Mouse (Mus musculus) hematopoietic stem cell, adult 5-6 weeks (primary cell): ENCODE measurements around the gene Wfdc21. TPM values are rescaled to one million over a fixed set of nuclear protein-coding genes. Genes with fewer than 3 reads are reported as not detected.

Source experiments
- ATAC-seq, 2 experiments: fragments of 125-278 bp in 1 of 2; replicated peaks in 1 of 2; 2 replicates each; pipeline ENCODE4 v1.8.0; 2016 to 2017; ENCODE audit warnings: inconsistent platforms in 2 of 2, mild to moderate bottlenecking in 2 of 2, moderate number of reproducible peaks in 2 of 2, low read depth in 1 of 2, moderate TSS enrichment in 1 of 2; ENCODE audit not compliant: low FRiP score in 2 of 2, poor library complexity in 2 of 2, severe bottlenecking in 2 of 2, insufficient read depth in 1 of 2, low TSS enrichment in 1 of 2
- total RNA-seq: library from RNA; stranded (forward); fragments of 172-1452, 232-1000 nt; gene quantifications from 2 replicates; pipeline ENCODE4 v1.2.3, GENCODE M21; 2017

The Wfdc21 gene
- 44.6 and 220 TPM in 2 replicates for total RNA-seq

GRCm38 (mm10) chr11:83746681-83747080 is at the start of gene Wfdc21:
Gene Wfdc21, plus strand, starts transcription at chr11:83746940.
- peak in 1 of 2 experiments; percentile 19; a peak in 1 of 4 replicates for ATAC-seq

- peak; percentile 45 to 70; a peak in 2 of 4 replicates for ATAC-seq
Measured at GRCm38 (mm10) chr11:83703705-83704104, 43.0 kb upstream of the Wfdc21 start, which contains the start of gene Wfdc17. Gene Wfdc17, plus strand, starts transcription at chr11:83703991.

- ATAC-seq: no peak
Measured at GRCm38 (mm10) chr11:83708715-83709114, 38.0 kb upstream of the Wfdc21 start, which contains the start of gene Wfdc18. Gene Wfdc18, plus strand, starts transcription at chr11:83709015.

- no peak for ATAC-seq
Measured at GRCm38 (mm10) chr11:83709683-83710082, 37.1 kb upstream of the Wfdc21 start.

- 0 out of 4 replicates have a peak, but pooled peaks of 1 of the 2 experiments have one; percentile 32 for ATAC-seq
Measured at GRCm38 (mm10) chr11:83712671-83713070, 34.1 kb upstream of the Wfdc21 start.

- ATAC-seq: no peak
Measured at GRCm38 (mm10) chr11:83713925-83714324, 32.8 kb upstream of the Wfdc21 start.

GRCm38 (mm10) chr11:83717042-83717665 is 29.6 kb upstream of the Wfdc21 start:
- ATAC-seq: no peak

- no peak for ATAC-seq
Measured at GRCm38 (mm10) chr11:83720766-83721165, 26.0 kb upstream of the Wfdc21 start.

GRCm38 (mm10) chr11:83728757-83729432 is 17.8 kb upstream of the Wfdc21 start:
- 0 out of 4 replicates have a peak, but pooled peaks of 1 of the 2 experiments have one; percentile 48 for ATAC-seq

- ATAC-seq: no peak
Measured at GRCm38 (mm10) chr11:83731116-83731515, 15.6 kb upstream of the Wfdc21 start.

GRCm38 (mm10) chr11:83733071-83733640 is 13.6 kb upstream of the Wfdc21 start:
- ATAC-seq: no peak

- ATAC-seq: no peak
Measured at GRCm38 (mm10) chr11:83734215-83734614, 12.5 kb upstream of the Wfdc21 start.

- no peak for ATAC-seq
Measured at GRCm38 (mm10) chr11:83735881-83736280, 10.9 kb upstream of the Wfdc21 start.

GRCm38 (mm10) chr11:83737109-83737558 is 9.6 kb upstream of the Wfdc21 start:
- ATAC-seq: peak; percentile 46 to 60; a peak in 3 of 4 replicates

- ATAC-seq: peak; percentile 56 to 67; a peak in 2 of 4 replicates
Measured at GRCm38 (mm10) chr11:83739241-83739640, 7.5 kb upstream of the Wfdc21 start.

- no peak for ATAC-seq
Measured at GRCm38 (mm10) chr11:83740443-83740991, 6.2 kb upstream of the Wfdc21 start.

GRCm38 (mm10) chr11:83741841-83742240 is 4.9 kb upstream of the Wfdc21 start:
- no peak for ATAC-seq
